Mouse (Mus musculus) CH12.LX (cell line): ENCODE measurements at regions not wholly inside any gene's neighbourhood (a gene's known extent, or its start where the extent isn't known, plus 50 kb on each side); places are given as distances from the start of the nearest gene placed in this dataset.

Experiments used
- CHD1 ChIP-seq: IDR thresholded peaks from 2 replicates; pipeline ENCODE4 v1.6.1; 2012; ENCODE audit warnings: low read depth, low read length, improper control_type of control experiment, inconsistent platforms
- CTCF ChIP-seq, 2 experiments: IDR thresholded peaks in 1 of 2; conservative IDR thresholded peaks in 1 of 2; 2 replicates each; pipeline ENCODE4 v1.5.1; 2011 to 2012; ENCODE audit warnings: low read depth in 2 of 2, low read length in 2 of 2, improper control_type of control experiment in 1 of 2, inconsistent platforms in 1 of 2, mild to moderate bottlenecking in 1 of 2, moderate library complexity in 1 of 2
- GABPA ChIP-seq: IDR thresholded peaks from 2 replicates; pipeline ENCODE4 v1.6.1; 2012; ENCODE audit warnings: low read depth, low read length, improper control_type of control experiment, inconsistent platforms; ENCODE audit not compliant: insufficient replicate concordance
- JUND ChIP-seq: conservative IDR thresholded peaks from 2 replicates; pipeline ENCODE4 v1.6.1; 2011; ENCODE audit warnings: low read depth, low read length, improper control_type of control experiment
- MAFK ChIP-seq: IDR thresholded peaks from 2 replicates; pipeline ENCODE4 v1.6.1; 2011; ENCODE audit warnings: low read length, improper control_type of control experiment; ENCODE audit not compliant: insufficient replicate concordance
- MAZ ChIP-seq: IDR thresholded peaks from 2 replicates; pipeline ENCODE4 v1.6.1; 2012; ENCODE audit warnings: low read depth, mild to moderate bottlenecking, inconsistent platforms, low read length, improper control_type of control experiment, moderate library complexity
- MXI1 ChIP-seq: IDR thresholded peaks from 2 replicates; pipeline ENCODE4 v1.6.1; 2011; ENCODE audit warnings: mild to moderate bottlenecking, low read depth, low read length, improper control_type of control experiment
- POLR2A ChIP-seq: IDR thresholded peaks from 2 replicates; pipeline ENCODE4 v1.6.1; 2011; ENCODE audit warnings: low read depth, mild to moderate bottlenecking, improper control_type of control experiment, low read length
- POLR2AphosphoS2 ChIP-seq: IDR thresholded peaks from 2 replicates; pipeline ENCODE4 v1.6.1; 2011; ENCODE audit warnings: low read depth, low read length, improper control_type of control experiment
- SMC3 ChIP-seq: IDR thresholded peaks from 2 replicates; pipeline ENCODE4 v1.6.1; 2011; ENCODE audit warnings: low read depth, low read length, improper control_type of control experiment
- TBP ChIP-seq: conservative IDR thresholded peaks from 2 replicates; pipeline ENCODE4 v1.6.1; 2011; ENCODE audit warnings: low read depth, low read length, improper control_type of control experiment
- UBTF ChIP-seq: IDR thresholded peaks from 2 replicates; pipeline ENCODE4 v1.6.1; 2012; ENCODE audit warnings: low read depth, mild to moderate bottlenecking, inconsistent platforms, low read length, improper control_type of control experiment, moderate library complexity
- ZNF384 ChIP-seq: IDR thresholded peaks from 2 replicates; pipeline ENCODE4 v1.6.1; 2012; ENCODE audit warnings: low read depth, low read length, improper control_type of control experiment, inconsistent platforms

DNA sequence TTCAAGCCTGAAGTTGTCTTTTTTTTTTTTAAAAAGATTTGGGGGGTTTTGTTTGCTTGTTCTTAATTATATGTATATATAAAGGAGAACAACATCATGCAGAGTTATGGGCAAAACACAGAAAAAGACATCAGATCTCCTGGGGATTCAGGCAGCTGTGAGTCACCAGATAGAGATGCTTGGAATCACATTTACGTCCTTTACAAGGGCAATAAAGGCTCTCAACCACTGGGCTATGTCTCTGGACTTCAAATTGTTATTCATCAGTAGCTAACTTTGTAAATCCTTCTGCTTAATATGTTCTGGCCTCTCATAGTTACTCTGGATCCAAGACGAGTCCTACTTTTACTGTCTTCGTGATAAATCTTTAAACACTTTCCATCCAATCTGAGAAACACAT is 469.8 kb downstream of the Kctd12 start:
- TF ChIP-seq TBP (no peak), ZNF384 (no peak), MXI1 (no peak), GABPA (no peak), CTCF (conservative IDR thresholded peaks at IDR 0.05 in 1 of 2, IDR thresholded peaks at IDR 0.05 in 1 of 2; ENCODE audit: low read depth in 2 of 2, low read length in 2 of 2) (no peak), POLR2A (no peak), POLR2AphosphoS2 (no peak), JUND (no peak), CHD1 (no peak), UBTF (no peak), MAZ (no peak), MAFK (no peak), SMC3 (no peak)
